Mouse (Mus musculus) embryo, embryonic 9.5 days (tissue): ENCODE results near the gene Gtf2h2.
"Not testable (repeated sequence)": the region's sequence is repeated elsewhere in the genome, so short reads cannot be mapped to it uniquely, and the experiment has no call there.

Experiments
- DNase-seq: peaks from one replicate; pipeline ENCODE4 v3.0.0-alpha.2; 2017; ENCODE audit errors: extremely low spot score

Gene Gtf2h2

GRCm38 (mm10) chr13:100490424-100490823 is 2.0 kb downstream of the Gtf2h2 start:
- DNase-seq = no peak

DNA sequence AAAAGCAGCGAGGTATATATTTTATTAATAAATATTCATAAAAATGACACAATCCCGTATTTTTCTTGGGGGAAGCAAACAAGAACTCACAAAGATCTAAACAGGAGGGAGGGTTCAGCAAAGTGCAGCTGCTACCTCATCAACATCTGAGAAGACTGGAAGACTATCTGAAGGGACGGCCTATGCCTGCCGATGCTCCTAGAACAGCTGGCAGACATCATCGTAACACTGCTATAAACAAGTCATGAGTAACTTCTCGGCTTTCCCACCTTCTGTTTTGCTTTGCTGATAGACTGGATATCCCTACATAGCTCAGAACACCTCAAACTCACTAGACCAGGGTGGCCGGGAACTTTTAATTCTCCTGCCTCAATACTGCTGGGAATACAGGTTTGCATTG is 8.8 kb downstream of the Gtf2h2 start:
- DNase-seq = no peak

- no peak for DNase-seq
Observed at GRCm38 (mm10) chr13:100463527-100464222, 28.7 kb downstream of the Gtf2h2 start.

DNA sequence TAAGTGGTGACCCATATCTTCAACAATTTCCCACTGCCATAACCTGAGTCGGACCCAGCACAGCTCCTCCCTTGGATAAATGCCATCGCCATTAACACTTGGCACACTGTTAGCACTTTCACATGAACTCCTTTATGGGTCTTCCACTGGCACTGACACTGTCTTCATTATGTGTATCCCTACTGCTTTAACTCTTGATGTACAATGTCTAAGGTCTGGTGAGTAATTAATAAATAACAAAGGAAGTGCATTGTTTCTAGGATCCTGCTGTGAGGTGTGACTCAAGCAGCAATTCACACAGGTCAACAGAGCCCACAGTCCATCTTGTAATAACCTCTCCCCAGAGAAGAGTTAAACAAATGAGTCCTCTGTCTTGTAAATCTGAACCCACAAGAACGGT is 31.0 kb downstream of the Gtf2h2 start:
- no peak for DNase-seq

DNA sequence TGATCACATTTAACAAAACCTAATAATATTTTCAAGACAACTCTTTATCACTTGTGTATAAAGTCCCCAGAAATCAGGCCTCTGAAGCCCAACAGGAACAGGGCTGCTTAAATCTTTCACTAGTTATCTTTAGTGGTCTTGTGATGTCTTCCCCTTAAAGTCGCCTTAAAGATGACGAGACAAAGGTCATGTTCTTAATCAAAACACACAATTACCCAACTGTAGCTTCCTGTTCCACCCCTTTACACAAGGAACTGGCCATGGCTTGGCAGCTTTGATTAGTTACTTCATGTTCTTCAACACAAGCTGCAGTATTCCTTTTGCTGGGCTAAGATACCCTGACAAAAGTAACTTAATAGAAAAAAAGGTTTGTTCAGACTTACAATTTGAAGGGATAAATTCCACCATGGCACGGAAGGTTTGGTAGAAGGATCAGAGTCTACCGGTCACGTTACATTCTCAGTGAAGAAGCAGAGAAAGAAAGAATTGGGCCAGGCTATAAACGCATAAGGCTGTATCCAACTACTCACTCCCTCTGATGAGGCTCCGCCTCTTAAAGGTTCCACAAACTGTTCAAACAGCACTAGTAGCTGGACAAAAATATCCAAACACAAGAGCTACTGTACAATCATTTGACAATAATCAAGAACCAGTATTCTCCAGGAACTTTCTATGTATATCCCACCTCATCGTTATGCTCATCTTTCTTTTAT is 39.8 kb downstream of the Gtf2h2 start, which contains the start of gene Naip1:
Gene Naip1 (minus strand): TSS at position 455 of the 713 bp plus-strand sequence.
- not testable (repeated sequence) for DNase-seq

DNA sequence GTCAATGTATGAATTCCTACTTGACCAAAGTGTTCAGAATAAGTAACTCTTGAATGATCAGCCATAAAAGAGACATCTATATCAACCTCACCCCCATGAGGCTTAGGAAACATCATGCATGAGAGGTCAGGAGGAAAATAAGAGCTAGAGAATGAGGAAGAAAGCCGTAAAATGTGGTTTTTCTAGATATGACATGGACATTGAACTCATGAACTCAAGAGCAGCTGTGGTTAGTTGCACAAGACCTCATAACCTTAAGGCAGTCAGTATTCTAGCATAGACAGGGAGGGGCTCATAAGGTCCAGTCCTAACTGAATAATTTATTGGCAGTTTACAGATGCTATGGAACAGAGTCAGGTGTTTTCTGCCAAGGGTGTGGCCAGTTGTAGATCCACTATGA is 42.9 kb downstream of the Gtf2h2 start:
- DNase-seq = no peak

- DNase-seq = no peak
Observed at GRCm38 (mm10) chr13:100440116-100440515, 52.3 kb downstream of the Gtf2h2 start.

DNA sequence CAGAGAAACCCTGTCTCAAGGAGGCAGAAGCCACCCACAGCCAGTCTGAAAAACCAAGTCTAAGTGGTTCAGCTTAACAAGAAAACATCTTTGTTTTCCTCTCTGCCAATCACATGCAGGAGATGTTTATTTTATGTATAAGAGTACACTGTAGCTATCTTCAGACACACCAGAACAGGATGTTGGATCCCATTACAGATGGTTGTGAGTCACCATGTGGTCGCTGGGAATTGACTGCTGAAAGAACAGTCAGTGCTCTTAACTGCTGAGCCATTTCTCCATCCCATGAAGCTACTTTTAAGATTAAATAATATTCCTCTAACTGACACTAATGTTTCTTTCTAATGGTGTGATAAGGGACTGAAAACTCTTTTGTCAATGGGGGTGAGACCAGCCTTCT is 53.7 kb downstream of the Gtf2h2 start:
- no peak for DNase-seq

GRCm38 (mm10) chr13:100437322-100437825 is 55.0 kb downstream of the Gtf2h2 start:
- no peak for DNase-seq

DNA sequence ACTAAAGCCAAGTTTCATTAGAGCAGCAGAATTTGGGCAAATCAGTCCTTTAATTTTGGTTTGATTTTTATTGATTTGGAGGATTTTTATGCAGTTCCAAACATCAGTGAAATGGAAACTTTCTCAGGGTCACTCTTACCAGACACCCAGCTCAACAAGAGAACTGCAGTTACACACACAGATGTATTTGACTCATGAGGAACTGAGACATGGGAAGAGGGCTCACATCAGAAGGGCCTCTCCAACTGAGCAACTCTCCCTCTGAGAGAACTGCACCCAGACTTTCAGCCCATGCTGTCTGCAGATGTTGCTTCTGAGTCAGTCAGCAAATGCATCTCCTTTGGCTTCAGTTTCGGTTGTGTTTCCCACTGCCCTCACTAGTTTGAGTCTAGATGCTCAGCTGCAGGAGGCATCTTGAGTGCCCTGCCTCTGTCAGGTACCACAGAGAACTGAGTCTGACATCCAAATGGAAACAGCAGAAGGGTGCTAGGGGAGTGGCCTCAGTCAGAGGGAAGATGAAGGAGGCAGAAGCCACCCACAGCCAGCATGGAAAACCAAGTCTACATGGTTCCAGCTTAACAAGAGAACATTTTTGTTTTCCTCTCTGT is 55.7 kb downstream of the Gtf2h2 start:
- not testable (repeated sequence) for DNase-seq

DNA sequence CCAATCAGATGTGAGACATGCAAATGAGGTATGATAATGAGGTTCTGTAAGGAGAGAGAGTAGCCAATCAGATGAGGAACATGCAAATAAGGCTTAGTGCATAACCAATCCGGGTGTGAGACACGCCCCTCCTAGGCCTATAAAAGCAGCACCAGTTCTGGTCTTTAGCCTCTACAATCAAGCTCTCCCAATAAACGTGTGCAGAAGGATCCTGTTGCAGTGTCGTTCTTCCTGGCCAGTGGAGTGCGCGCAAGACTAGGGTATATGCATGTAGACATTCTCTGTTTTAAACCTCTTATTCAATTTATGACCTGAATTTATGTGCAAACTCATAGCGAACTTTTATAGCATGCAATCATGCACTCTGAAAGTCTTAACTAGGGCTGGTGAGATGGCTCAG is 72.4 kb downstream of the Gtf2h2 start:
- DNase-seq = not testable (repeated sequence)

- DNase-seq = no peak
Observed at GRCm38 (mm10) chr13:100414428-100414827, 78.0 kb downstream of the Gtf2h2 start.
